Mouse (Mus musculus) heart, postnatal 4 days (tissue): ENCODE data around the gene Pif1. TPM values are rescaled to one million over a fixed set of nuclear protein-coding genes. Genes with fewer than 3 reads are reported as not detected.

ENCODE experiments used
- DNase-seq: peaks from one replicate; pipeline ENCODE4 v3.0.0; 2021
- total RNA-seq, 2 experiments: library from RNA; stranded (reverse); gene quantifications; 2 replicates each; pipeline ENCODE4 v1.2.3; 2021

The Pif1 gene
- total RNA-seq, 2 experiments from 2014 or later: 6.2 to 7.6 TPM

DNA sequence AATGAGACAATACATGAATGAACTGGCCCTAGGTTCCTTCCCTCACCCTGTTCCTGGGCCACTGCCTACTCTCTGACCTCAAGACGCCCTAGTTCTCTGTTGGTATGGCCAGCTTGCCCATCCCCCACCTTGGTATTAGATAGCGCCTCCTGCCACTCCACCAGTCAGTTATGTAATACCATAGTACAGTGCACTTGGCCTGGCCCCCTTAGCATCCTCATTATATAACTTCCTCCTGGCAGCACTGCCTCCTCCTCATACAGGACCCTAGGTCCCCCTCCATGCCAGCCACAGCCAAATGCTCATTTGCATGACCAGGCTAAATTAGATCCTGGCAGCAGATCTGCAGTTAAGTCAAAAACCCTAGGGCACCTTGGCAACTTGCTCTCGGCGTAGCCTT lies 25.9 kb upstream of the Pif1 start:
- DNase-seq: no peak

DNA sequence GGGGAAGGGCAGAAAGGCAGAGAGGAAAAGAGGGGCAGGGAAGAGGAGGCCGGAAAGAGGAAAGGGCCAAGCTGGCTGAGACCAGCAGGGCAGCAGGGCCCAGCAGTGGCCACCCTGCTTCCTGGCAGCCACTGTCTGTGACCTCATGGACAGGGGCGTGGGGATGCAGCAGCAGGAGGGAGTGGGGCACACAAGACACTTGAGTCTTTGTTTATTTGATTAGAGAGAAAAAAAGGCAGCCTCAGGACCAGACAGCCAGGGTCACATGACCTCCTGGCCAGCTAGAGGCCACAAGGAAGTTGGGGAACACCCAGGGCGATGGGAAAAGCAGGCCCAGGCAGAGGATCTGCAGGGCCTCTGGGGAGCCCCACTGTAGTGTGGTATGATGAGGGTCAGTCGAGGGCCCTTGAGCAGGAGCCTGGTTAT lies 24.9 kb upstream of the Pif1 start:
- DNase-seq: peak; percentile 74

DNA sequence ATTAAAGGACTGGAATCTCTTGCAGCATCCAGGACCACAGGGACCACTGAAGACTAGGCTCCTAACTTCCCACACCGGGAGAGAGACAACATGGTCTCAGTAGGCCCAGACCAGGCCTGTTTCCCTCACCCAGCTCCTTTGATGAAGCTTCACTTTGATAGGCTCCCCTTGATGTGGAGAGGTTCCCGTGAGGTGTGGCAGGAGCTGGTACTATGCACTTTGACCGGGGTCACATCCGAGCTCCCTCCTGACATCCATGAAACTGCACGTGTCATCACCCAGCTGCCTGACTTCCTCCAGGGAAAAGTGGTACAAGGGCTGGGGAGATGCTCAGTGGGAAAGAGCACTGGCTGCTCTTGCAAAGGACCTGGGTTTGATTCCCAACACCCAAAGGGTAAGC lies 23.9 kb upstream of the Pif1 start:
- DNase-seq: no peak

DNA sequence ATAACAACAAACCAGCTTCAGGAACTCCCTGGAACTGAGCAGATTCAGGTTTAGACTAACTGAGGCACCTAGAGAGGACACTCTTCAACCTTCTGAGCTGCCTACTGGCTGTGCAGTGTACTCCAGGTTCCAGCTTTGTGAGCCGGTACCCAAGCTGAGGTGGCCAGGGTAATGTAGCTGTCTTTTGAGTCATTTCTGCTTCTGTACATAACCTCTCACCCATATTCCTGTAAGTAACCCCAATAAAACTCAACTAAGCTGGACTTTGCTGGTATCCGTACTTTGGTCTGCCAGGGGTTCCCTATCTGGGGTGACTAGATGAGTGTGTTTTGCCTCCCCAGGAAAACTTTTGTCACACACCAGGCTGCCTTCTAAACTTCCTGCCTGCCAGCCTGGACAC lies 22.3 kb upstream of the Pif1 start:
- no peak for DNase-seq

DNA sequence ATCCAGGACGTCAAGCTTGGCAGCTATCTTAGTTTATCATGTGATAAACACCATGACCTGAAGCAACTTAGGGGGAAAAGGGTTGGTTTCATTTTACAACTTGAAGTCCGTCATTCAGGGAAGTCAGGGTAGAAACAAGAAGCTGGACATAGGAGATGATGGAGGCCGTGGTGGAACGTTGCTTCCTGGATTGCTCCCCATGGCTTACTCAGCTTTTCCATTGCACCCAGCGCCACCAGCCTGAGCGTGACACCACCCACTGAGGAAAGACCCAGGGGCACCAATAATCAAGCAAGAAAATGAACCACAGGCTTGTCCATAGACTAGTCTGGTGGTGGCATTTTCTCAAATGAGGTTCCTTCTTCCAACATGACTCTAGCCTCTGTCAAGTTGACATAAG lies 18.2 kb upstream of the Pif1 start:
- no peak for DNase-seq

DNA sequence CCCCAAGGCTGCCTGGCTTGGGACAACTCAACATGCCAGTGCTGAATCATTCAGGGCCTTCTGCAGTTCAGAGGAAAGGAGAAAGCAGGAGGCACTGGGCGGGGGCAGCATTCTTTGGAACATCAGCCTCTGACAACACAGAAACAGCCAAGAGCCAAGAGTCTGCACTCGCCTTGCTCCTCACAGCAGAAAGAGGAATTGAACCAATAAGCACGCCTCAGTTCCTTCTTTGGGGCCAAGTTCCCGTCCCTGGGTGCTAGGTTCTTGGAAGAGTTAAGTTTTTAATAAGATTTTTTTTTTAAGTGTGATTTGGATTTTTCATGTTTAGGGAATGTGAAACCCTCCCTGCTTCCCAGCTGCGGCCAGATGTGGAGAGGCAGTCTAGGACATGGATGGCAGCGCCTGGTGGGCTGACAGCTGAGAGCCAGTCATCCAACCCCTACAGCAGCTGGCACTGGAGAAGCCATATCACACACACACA lies 17.4 kb upstream of the Pif1 start:
- peak; percentile 61 for DNase-seq

DNA sequence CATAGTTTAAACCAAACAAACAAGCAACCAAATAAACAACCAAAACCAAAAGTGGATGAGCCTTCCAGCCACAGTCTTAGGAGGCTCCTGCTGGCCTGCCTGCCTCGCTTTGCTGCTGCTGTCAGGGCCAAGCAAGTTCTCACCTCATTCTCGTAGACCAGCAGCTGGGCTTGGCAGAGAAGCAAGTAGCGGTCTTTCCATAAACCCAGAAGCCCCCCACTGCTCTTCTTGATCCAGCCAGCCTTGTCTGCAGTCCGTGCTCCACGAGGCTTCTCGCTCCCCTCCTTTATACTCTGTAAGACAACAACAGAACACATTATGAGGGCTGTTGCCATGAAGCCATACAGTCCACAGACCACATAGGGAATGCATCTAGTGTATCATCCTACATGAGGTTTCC lies 14.1 kb upstream of the Pif1 start:
- no peak for DNase-seq

DNA sequence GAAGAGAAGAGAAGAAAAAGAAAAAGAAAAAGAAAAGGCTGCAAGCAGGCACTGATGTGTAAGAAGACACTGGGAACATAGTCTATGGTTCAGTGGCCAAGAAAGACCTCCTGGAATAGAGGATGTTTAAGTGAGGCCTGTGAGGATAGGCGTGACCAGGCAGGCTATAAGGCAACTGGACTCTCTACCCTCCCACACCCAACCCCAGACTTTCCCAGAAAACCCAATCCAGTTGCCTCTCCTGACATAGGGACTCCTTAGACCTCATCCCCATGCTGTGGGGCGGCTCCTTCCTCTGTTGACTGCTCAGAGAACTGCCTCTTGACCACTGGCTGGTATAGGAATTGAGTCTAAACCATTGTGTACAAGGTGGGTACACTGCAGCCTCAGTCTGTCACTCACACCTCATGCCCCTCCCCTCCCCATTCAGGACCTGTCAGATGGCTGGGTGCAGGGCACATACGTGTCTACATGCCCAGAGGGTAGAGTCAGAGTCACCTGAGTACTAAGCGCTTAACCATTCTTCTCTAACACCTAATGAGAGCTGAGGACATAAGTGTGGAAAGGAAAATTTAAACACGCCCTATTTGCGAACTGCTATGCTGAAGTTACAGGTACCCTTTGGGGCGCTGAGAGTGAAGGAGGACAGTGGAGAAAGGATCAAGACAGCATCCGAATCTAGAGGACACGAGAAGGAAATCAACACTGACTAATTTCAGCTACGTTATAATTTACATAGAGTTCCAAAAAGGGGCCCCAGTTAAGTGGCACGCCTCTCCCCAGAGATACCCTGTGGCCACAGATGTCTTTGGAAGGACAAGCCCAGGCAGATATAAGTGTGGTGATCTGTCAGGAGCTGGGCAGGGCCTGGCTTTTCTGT lies 12.2 kb upstream of the Pif1 start:
- no peak for DNase-seq

DNA sequence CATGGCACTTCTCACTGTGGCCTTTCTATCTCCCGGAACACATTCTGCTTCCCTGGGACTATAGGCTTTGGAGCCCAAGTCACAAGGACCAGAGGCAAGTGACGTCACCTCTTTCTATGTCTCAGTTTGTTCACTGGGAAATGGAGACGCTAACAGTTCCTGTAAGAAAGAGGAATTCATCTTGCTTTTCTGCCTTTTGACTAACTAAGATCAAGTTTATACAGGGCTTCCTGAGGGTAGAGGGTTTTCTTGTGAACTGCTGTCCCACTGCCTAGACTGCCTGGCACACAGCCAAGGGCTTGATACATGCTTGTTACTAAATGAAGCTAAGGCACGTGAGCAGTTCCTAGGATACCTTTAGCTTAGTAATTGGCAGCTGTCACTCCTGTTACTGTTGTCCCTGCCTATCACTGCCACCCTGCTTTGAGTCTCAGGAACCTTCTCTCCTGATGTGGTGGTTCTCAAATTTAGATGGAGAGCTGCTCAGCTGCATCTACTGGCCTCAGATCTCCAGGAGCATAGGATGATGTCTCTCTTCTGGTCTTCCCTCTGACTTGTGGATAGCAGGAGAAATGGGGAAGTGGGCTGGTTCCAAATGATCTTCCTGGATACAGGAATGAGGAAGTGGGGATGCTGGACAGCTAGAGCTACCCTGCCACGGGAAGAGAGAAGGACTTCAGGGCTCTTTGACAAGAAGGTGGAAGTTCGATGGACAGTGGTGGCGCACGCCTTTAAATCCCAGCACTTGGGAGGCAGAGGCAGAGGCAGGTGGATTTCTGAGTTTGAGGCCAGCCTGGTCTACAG lies 11.4 kb upstream of the Pif1 start:
- peak; percentile 76 for DNase-seq

DNA sequence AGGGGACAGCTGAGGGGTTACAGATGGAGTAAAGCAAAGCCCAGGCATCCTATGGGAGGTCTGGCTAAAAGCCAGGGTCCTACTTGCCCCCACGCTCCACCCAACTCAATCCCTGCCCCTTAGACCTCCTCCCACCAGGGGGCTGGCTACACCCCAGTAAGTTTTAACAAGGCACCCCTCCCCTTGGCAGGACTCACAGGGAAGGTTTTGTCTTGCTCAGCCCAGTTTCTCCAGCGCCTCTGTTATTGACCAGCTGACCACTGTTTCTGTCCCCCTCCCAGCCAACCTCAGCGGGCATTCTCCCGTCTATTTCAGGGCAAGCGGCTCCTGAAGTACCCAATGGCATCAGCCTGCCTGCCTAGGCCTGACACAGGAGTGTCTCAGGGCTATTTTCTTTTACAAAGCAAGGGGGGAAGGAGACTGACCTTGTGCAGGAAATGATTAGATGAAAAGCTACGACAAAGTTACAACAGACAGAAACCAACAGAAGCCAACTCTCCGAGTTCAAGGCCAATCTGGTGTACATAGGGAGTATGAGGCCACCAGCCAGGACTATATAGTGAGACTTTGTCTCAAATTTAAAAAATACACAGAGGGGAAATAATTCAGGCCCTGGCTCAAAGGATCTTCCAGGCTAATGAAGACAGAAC lies 10.0 kb upstream of the Pif1 start:
- peak; percentile 53 for DNase-seq

DNA sequence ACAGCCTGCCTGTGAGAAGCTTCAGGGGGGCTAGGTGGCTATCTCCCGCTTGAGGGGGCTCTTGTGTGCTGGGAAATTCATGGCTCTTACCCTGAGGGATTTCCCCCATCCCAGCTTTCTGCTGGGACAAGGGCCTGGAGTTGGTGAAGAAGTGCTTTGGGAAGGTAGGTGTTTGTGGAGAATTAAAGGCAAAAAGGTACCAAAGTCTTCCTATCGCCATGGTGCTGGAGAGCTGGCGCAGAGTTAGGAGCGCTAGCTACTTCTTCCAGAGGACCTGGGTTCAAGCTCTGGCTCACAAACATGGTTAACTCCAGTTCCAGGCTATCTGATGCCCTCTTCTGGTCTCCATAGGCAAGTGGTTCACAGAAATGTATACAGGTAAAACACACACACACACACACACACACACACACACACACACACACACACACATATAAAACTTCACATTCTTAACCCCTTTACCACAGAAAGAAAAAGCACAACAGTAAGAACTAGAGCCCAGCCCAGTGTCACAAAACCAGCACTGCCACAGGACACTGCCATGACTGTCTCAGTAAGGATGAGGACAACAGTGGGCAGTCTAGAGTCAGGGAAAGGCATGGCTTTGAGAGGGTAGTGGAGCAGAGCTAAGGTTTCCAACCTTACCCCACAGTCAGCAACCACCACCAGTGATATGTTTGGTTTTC lies 9.3 kb upstream of the Pif1 start:
- no peak for DNase-seq

DNA sequence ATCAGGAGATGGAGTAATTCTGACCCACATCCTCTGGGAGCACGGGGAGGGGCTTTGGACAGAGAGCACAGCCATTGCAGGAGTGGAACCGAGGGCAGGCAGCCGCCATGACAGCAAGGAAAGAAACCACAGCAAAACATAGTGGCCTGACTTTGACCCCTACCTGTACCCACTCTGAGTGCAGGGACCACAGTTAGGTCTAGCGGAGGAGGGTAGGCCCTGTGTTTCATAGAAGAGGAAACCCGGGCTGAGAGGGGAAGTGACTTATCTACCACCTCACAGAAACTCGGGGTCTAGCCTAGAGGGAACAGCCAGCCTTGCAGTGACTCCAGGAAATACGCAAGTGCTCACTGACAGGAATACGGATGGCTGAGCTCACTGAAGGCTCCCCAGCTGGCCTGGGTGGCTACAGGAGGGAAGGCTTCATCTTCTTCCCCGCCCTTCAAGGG lies 8.1 kb upstream of the Pif1 start:
- DNase-seq: peak; percentile 52

DNA sequence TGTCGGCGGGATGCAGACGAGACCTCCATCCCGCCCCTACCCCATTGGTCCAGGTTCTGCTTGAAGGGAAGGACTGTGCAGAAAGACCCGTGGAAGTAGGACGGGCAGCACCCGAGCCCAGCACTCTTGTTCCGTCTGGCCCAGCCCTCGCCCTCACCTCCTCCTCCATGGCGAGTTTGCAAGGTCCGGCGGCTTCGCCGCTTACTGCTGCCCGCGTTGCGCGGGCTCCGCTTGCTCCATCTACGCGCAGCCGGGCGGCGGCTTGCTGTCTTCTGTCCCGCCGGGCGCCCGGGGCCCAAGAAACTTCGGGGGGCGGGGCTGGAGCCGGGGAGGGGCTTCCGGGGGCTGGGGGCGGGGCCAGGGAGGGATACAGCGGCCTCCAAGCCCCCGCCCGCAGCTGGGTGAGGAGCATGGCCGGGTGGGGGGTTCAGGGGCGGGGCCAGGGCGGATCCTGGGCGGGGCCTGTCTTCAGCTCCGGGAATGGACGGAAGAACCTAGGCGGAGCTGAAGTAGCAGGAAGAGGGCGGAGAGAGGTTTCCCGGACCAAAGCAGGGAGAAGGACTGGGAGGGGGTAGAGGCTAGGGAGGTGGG lies 7.1 kb upstream of the Pif1 start, which contains the start of gene Plekho2:
Gene Plekho2 (minus strand): TSS at position 260 of the 591 bp plus-strand sequence.
- DNase-seq: peak; percentile 95

DNA sequence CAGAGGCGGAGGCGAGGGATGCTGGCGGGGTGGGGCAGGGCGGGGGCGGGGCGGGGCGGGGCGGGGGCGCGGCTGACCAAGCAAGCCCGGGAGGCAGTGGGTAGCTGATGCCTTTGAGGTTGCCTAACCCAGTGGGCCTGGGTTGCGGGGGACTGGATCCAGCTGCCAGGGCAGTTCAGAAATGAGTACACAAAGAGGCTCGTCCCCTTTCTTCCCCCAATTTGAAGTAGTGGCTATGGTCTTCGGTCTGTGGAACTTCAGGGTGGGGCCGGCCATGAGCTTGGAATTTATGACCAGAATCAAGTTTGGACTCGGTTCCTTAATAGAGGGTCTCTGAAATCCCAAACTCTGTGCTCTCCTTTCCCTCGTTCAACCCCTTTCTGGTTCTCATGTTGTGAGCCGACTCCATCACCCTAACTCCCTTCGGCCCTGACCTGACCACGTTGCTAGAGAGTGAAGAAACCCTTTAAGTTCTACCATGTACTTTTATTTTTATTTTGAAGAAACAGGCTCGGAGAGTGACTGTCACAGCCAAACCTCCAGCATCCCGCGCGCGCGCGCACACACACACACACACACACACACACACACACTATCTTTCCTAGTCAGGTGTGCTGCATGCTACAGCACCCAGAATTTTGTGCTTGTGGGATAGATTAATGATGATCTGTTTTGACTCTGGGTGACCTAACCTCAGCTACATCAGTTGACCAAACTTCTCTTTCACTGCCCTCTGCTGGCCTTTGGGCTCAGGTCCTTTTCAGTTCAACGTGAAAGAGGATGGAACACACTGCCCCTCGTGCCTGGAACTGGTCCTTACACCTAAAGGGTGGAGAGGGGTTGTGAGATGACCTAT lies 6.3 kb upstream of the Pif1 start:
- DNase-seq: peak; percentile 93

DNA sequence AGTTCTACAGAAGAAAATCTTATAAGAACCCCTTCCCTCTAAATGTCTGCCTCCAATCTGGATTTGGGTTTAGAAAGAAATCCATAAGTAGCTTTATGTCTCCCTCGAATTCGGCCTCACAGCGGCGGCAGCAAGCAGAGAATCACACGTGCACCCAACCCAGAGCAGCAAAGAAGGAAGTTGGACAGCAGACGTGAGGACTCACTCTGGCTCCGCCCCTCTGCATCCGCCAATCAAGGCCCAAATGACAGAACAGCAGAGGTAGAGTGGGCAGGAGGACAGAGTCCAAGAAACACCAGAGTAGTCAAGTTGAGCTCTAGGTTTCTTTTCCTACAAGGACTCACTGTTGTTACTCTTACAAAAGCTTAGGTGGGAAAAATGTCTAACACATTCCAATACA lies 3.9 kb upstream of the Pif1 start:
- no peak for DNase-seq

DNA sequence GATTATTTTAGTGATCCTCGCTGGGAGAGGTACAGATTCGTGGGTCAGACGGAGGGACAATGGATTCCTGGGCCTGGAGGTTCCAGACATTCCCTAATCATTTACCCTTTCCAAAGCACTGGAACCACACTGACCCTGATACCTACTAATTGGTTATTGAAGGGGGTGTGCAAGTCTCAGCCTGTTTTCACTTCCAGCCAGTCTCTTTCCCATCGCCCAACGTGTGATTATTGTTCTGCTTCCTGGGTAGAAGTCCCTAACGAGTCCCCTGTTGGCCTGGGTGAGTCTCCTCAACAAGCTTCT lies 261 bp downstream of the Pif1 start:
- no peak for DNase-seq

DNA sequence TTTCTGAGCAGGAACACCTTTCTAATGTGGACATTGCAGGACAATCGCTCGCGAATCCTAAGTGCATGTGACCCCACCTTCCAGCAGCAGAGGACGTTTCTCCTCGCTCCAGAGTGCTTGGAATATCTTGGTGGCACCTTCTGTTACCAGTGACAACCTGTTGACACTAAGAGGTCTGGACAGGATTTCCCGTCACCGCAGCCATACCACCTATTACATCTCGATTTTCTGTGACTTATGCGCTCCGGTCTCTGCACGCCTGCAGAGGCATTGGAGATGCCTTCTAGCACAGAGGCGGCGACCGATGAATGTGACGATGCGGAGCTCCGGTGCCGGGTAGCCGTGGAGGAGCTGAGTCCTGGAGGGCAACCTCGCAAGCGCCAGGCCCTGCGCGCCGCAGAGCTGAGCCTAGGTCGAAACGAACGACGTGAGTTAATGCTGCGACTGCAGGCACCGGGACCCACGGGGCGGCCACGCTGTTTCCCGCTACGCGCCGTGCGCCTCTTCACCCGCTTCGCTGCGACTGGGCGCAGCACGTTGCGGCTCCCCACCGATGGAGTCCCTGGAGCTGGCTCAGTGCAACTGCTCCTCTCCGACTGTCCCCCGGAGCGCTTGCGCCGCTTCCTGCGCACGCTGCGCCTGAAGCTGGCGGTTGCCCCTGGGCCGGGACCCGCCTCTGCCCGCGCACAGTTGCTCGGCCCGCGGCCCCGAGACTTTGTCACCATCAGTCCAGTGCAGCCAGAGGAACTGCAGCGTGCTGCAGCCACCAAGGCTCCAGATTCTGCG lies 806 bp downstream of the Pif1 start:
- DNase-seq: peak; percentile 48

DNA sequence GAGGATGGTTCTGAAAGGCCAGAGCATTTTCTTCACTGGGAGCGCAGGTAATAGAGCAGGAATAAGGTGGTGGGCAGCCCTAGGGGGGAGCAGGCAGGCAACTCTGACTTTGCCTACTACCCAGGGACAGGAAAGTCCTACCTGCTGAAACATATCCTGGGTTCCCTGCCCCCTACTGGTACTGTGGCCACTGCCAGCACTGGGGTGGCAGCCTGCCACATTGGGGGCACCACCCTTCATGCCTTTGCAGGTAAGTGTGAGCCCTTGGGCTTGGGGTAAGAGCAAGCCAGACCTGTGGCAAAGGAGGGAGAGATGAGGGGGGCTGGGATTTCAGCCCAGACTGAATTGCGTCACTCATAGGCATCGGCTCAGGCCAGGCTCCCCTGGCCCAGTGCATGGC lies 2.1 kb downstream of the Pif1 start:
- DNase-seq: no peak

DNA sequence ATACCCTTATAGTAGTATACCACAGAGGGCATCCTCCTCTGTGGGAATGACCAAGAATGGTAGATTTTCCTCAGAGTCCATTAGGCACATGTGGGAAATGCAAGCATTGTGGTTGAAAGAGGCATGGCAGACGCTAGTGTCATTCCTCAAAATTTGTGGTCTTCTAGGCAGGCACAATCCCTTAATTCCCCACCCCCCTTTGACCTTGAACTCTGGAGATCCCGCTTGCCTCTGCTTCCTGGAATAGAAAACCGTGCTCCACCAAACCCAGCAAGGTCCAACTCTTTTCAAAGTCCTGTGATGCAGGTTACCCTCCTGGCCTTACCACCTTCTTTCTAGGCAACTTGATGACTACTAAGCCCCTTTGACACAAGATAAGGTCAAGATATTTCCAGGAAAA lies 5.8 kb downstream of the Pif1 start:
- no peak for DNase-seq

DNA sequence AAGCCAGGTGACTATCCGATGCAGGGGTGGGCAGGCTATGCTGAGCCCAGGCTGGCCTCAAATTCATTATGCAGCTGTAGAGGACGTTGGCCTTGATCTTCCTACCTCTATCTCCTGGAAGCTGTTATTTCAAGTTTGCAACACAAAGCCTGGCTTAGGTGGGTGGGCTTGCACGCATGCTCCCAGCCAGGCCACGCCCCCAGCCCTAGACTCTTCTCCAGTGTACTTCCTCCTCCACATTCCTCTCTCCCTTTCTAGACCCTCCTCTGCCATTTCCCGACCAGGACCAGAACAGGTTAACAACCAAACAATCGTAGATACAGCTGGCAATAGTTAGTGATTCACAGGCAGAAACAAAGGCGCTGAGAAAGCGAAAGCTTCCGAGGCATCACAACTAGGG lies 6.6 kb downstream of the Pif1 start:
- DNase-seq: no peak
